Mouse (Mus musculus): ENCODE measurements around the gene Il6st. TPM values are rescaled to one million over a fixed set of nuclear protein-coding genes. Genes with fewer than 3 reads are reported as not detected.
A peak's percentile ranks its signal among the peaks of the same experiment; 100 is the strongest.

The Il6st gene
- polyA plus RNA-seq, 1 experiment from 2014 or later, result 37.8 TPM

GRCm38 (mm10) chr13:112471201-112471600 is 7.3 kb downstream of the Il6st start:
- Histone ChIP-seq H3K4me2 (replicated peaks) (no peak overlapping the region), H3K4me1 (replicated peaks) (0 out of 2 replicates have a peak, but pooled peaks cover 5% of the 10 kb centered on the region), H3K9me3 (no peaks in the 10 kb centered on the region), H3K27me3 (replicated peaks) (no peaks in the 10 kb centered on the region), H3K9ac (no peak overlapping the region), H3K36me3 (peaks cover 3% of the 10 kb centered on the region; the same call in 1 of the 2 replicates), H3K4me3 (replicated peaks) (no peak overlapping the region), H3K27ac (no peak overlapping the region)
- no peak for ATAC-seq
- 84% methylated on average over 9 of the region's 9 CpGs for WGBS

GRCm38 (mm10) chr13:112472401-112473023 is 8.6 kb downstream of the Il6st start:
- no peaks in the 10 kb centered on the region for H3K9me3 ChIP-seq
- no peak overlapping the region for H3K27ac ChIP-seq
- 82% methylated on average over 19 of the region's 19 CpGs for WGBS
- H3K36me3 ChIP-seq, result peaks cover 7% of the 10 kb centered on the region; the same call in 1 of the 2 replicates
- H3K9ac ChIP-seq, result no peak overlapping the region
- H3K4me1 ChIP-seq (replicated peaks), result 0 out of 2 replicates have a peak, but pooled peaks cover 3% of the 10 kb centered on the region
- no peak for ATAC-seq
- no peak overlapping the region for H3K4me2 ChIP-seq (replicated peaks)
- H3K4me3 ChIP-seq (replicated peaks), result no peak overlapping the region
- H3K27me3 ChIP-seq (replicated peaks), result no peaks in the 10 kb centered on the region

- H3K27ac ChIP-seq, result no peak overlapping the region
- peak; percentile 81 for ATAC-seq
- peaks cover 8% of the 10 kb centered on the region; the same call in 1 of the 2 replicates for H3K36me3 ChIP-seq
- no peak overlapping the region for H3K4me2 ChIP-seq (replicated peaks)
- WGBS, result 59% methylated on average over 21 of the region's 21 CpGs
- 0 out of 2 replicates have a peak, but pooled peaks cover 2% of the 10 kb centered on the region for H3K4me1 ChIP-seq (replicated peaks)
- no peaks in the 10 kb centered on the region for H3K9me3 ChIP-seq
- H3K4me3 ChIP-seq (replicated peaks), result no peak overlapping the region
- no peak overlapping the region for H3K9ac ChIP-seq
- H3K27me3 ChIP-seq (replicated peaks), result no peaks in the 10 kb centered on the region
Observed at GRCm38 (mm10) chr13:112473757-112474755, 10.2 kb downstream of the Il6st start.

GRCm38 (mm10) chr13:112479032-112479431 is 15.2 kb downstream of the Il6st start:
- Histone ChIP-seq H3K27me3 (replicated peaks) (no peaks in the 10 kb centered on the region), H3K9ac (no peak overlapping the region), H3K4me2 (replicated peaks) (no peak overlapping the region), H3K9me3 (no peaks in the 10 kb centered on the region), H3K27ac (no peak overlapping the region), H3K36me3 (peaks cover 14% of the 10 kb centered on the region; the same call in 1 of the 2 replicates), H3K4me1 (replicated peaks) (no peaks in the 10 kb centered on the region), H3K4me3 (replicated peaks) (no peak overlapping the region)
- WGBS, result 74% methylated on average over 7 of the region's 7 CpGs
- no peak for ATAC-seq

- H3K4me2 ChIP-seq (replicated peaks), result no peak overlapping the region
- H3K9me3 ChIP-seq, result no peaks in the 10 kb centered on the region
- no peaks in the 10 kb centered on the region for H3K4me1 ChIP-seq (replicated peaks)
- H3K27me3 ChIP-seq (replicated peaks), result no peaks in the 10 kb centered on the region
- no peak for ATAC-seq
- 91% methylated on average over 15 of the region's 15 CpGs for WGBS
- H3K4me3 ChIP-seq (replicated peaks), result no peak overlapping the region
- H3K27ac ChIP-seq, result no peak overlapping the region
- H3K36me3 ChIP-seq, result peaks cover 20% of the 10 kb centered on the region; the same call in 1 of the 2 replicates
- no peak overlapping the region for H3K9ac ChIP-seq
Observed at GRCm38 (mm10) chr13:112479926-112480325, 16.1 kb downstream of the Il6st start.

- no peak for ATAC-seq
- Histone ChIP-seq H3K36me3 (peaks cover 20% of the 10 kb centered on the region; the same call in 1 of the 2 replicates), H3K4me2 (replicated peaks) (no peak overlapping the region), H3K4me1 (replicated peaks) (no peaks in the 10 kb centered on the region), H3K9ac (no peak overlapping the region), H3K27ac (no peak overlapping the region), H3K9me3 (no peaks in the 10 kb centered on the region), H3K4me3 (replicated peaks) (no peak overlapping the region), H3K27me3 (replicated peaks) (no peaks in the 10 kb centered on the region)
- 91% methylated on average over 5 of the region's 5 CpGs for WGBS
Observed at GRCm38 (mm10) chr13:112482525-112482924, 18.7 kb downstream of the Il6st start.

- H3K36me3 ChIP-seq, result peaks cover 19% of the 10 kb centered on the region; the same call in 1 of the 2 replicates
- 74% methylated on average over 7 of the region's 7 CpGs for WGBS
- H3K9ac ChIP-seq, result no peak overlapping the region
- H3K4me2 ChIP-seq (replicated peaks), result no peak overlapping the region
- no peaks in the 10 kb centered on the region for H3K9me3 ChIP-seq
- no peak overlapping the region for H3K4me3 ChIP-seq (replicated peaks)
- no peaks in the 10 kb centered on the region for H3K27me3 ChIP-seq (replicated peaks)
- no peaks in the 10 kb centered on the region for H3K4me1 ChIP-seq (replicated peaks)
- ATAC-seq, result no peak
- H3K27ac ChIP-seq, result no peak overlapping the region
Observed at GRCm38 (mm10) chr13:112483015-112483414, 19.1 kb downstream of the Il6st start.

- no peaks in the 10 kb centered on the region for H3K4me1 ChIP-seq (replicated peaks)
- no peaks in the 10 kb centered on the region for H3K9me3 ChIP-seq
- H3K9ac ChIP-seq, result no peak overlapping the region
- 96% methylated on average over 5 of the region's 5 CpGs for WGBS
- no peak overlapping the region for H3K4me3 ChIP-seq (replicated peaks)
- no peaks in the 10 kb centered on the region for H3K27me3 ChIP-seq (replicated peaks)
- no peak overlapping the region for H3K4me2 ChIP-seq (replicated peaks)
- H3K36me3 ChIP-seq, result peaks cover 18% of the 10 kb centered on the region; the same call in 1 of the 2 replicates
- H3K27ac ChIP-seq, result no peak overlapping the region
- ATAC-seq, result no peak
Observed at GRCm38 (mm10) chr13:112486236-112486635, 22.4 kb downstream of the Il6st start.

GRCm38 (mm10) chr13:112486676-112487075 is 22.8 kb downstream of the Il6st start:
- no peaks in the 10 kb centered on the region for H3K4me1 ChIP-seq (replicated peaks)
- H3K9ac ChIP-seq, result no peak overlapping the region
- H3K9me3 ChIP-seq, result no peaks in the 10 kb centered on the region
- no peak overlapping the region for H3K4me2 ChIP-seq (replicated peaks)
- no peak overlapping the region for H3K27ac ChIP-seq
- no peak overlapping the region for H3K4me3 ChIP-seq (replicated peaks)
- no peak for ATAC-seq
- H3K27me3 ChIP-seq (replicated peaks), result no peaks in the 10 kb centered on the region
- peaks cover 18% of the 10 kb centered on the region; the same call in 1 of the 2 replicates for H3K36me3 ChIP-seq
- WGBS, result 96% methylated on average over 5 of the region's 5 CpGs

- H3K4me1 ChIP-seq (replicated peaks), result no peaks in the 10 kb centered on the region
- 88% methylated on average over 3 of the region's 3 CpGs for WGBS
- H3K4me2 ChIP-seq (replicated peaks), result no peak overlapping the region
- no peak for ATAC-seq
- no peak overlapping the region for H3K4me3 ChIP-seq (replicated peaks)
- no peak overlapping the region for H3K9ac ChIP-seq
- H3K9me3 ChIP-seq, result no peaks in the 10 kb centered on the region
- peaks cover 14% of the 10 kb centered on the region for H3K36me3 ChIP-seq
- H3K27ac ChIP-seq, result no peak overlapping the region
- H3K27me3 ChIP-seq (replicated peaks), result no peaks in the 10 kb centered on the region
Observed at GRCm38 (mm10) chr13:112490036-112490435, 26.2 kb downstream of the Il6st start.

- ATAC-seq, result no peak
- WGBS, result 74% methylated on average over 14 of the region's 14 CpGs
- Histone ChIP-seq H3K9me3 (no peaks in the 10 kb centered on the region), H3K4me2 (replicated peaks) (no peak overlapping the region), H3K36me3 (peaks cover 10% of the 10 kb centered on the region), H3K4me3 (replicated peaks) (no peak overlapping the region), H3K9ac (no peak overlapping the region), H3K4me1 (replicated peaks) (no peaks in the 10 kb centered on the region), H3K27ac (no peak overlapping the region), H3K27me3 (replicated peaks) (no peaks in the 10 kb centered on the region)
Observed at GRCm38 (mm10) chr13:112491636-112492284, 27.9 kb downstream of the Il6st start.

- Histone ChIP-seq H3K4me3 (replicated peaks) (no peak overlapping the region), H3K36me3 (peaks cover 10% of the 10 kb centered on the region), H3K4me1 (replicated peaks) (no peaks in the 10 kb centered on the region), H3K9ac (no peak overlapping the region), H3K27ac (no peak overlapping the region), H3K27me3 (replicated peaks) (no peaks in the 10 kb centered on the region), H3K9me3 (no peaks in the 10 kb centered on the region), H3K4me2 (replicated peaks) (no peak overlapping the region)
- no peak for ATAC-seq
- WGBS, result 61% methylated on average over 1 of the region's 1 CpGs
Observed at GRCm38 (mm10) chr13:112492285-112492678, 28.4 kb downstream of the Il6st start.
